Mouse (Mus musculus) ovary, adult 18-20 months (tissue): ENCODE data around the gene Gata5.
A peak's percentile ranks its signal among the peaks of the same experiment; 100 is the strongest.

Experiments used
- DNase-seq: peaks from one replicate; pipeline ENCODE4 v3.0.0; 2022; ENCODE audit warnings: low spot score, mixed read lengths

The Gata5 gene

DNA sequence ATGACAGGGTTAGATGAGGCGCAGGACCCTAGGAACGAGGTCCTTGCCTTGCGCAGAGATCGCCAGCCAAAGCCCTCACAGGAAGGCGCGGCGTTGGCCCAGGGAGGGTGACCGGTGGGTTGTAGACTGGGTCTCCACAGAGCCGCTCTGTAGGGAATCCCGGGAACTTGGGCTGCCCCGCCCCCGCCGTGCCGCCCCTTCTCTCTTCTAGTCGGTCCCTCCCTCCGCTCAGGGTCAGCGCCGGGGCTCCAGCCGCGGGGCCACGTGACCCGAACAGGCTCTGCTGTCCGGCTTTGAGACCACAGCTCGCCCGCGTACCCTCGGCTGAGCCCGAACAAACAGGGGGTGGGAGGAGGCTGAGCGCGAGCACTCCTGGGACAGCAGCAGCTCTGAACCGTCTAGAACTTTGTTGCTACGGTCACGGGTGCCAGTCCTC is at the start of gene Gata5:
TSS of gene Gata5 (minus strand) at position 149 of the 436 bp plus-strand sequence.
- DNase-seq: peak; percentile 26

DNA sequence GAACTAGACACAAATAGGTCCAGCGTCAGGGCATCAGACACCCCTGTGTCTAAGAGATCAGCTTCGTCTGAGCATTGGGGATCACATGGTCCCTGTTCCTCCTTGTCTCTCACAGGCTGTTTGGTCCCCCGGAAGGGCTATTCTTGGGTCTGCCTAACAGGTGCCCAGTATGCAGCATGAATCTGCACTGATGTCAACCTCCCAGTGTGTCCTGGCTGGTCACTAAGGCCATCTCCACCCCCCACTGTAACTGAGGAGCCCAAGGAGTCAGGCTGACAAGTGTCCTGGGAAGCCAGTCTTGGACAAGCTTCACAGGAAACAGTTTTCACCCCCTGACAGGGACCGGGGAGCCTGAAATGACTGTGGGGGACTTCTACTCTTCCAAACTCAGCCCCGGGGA is 42.2 kb upstream of the Gata5 start:
- no peak for DNase-seq

DNA sequence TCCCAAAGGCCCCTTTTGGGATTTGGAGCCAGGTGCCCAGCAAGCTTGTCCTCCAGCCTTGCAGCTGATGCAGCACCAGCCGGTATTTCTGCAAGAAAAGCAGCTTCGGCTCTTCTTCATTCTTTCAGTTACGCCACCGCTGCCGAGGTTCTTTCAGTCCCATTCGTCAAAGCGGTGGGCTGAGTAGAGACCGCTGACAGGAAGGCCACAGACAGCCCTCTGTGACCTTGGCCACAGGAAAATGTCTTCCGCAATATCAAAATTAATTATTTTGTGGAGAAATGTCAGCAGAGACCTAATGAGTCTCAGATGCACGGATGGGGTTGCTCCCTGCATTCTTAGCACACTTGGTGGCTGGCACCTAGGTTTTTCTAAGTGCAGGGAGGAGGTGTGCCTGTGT is 38.8 kb upstream of the Gata5 start:
- no peak for DNase-seq

- no peak for DNase-seq
Measured at GRCm38 (mm10) chr2:180368359-180368758, 33.9 kb upstream of the Gata5 start.

DNA sequence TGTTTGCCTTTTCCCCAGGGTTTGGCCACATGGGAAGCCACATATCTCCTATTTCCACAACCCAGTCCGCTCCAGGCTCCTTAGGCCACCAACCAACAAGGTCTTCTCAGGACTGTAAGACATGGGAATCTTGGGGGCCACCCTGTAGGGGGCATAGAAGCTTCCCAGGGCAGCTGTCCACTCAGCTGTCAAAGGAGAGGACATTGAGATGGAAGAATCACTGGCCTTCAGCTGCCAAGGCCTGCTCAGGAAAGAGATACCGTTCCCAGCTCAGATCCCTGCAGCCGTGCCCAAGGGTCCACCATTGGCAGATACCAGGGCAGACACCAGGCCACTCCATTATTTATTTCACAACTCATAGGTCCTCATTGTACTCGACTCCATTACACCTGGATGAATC is 32.9 kb upstream of the Gata5 start:
- DNase-seq: no peak

DNA sequence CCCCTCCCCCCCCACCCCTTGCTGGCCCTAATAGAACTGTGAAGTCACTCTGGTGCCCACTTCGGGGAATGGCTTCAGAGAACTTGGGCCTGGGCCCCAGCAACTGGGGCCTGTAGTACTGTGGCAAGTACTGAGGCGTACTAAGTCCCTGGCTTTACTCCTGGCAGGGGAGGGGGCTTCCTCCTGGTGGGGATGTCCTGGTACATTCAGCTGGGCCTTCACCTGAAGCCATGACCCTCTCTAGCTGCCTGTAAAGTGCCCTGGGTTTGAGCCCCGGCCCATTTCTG is 28.9 kb upstream of the Gata5 start:
- no peak for DNase-seq

- no peak for DNase-seq
Measured at GRCm38 (mm10) chr2:180362585-180363433, 28.3 kb upstream of the Gata5 start.

GRCm38 (mm10) chr2:180359062-180359461 is 24.6 kb upstream of the Gata5 start:
- DNase-seq: no peak

GRCm38 (mm10) chr2:180353338-180353737 is 18.8 kb upstream of the Gata5 start:
- no peak for DNase-seq

DNA sequence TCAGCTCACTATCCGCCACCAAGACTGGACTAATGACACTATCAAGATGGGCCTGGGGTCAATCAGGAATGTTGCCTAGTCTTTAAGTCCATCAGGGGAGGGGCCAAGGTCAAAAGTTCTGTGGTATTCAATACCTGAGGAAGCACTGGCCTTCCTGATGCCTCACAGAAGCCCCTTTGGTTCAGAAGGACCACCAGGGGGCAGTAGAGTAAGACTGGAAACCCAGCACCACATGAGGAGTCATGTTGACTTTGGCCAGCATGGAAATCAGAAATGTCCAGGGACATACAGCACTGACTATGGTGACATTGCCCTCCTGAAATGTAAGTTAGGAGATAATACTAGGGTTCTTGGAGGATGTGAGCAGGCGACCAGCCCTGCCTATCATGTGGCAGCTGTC is 16.2 kb upstream of the Gata5 start:
- DNase-seq: no peak

- peak; percentile 41 for DNase-seq
Measured at GRCm38 (mm10) chr2:180346820-180347497, 12.5 kb upstream of the Gata5 start.

DNA sequence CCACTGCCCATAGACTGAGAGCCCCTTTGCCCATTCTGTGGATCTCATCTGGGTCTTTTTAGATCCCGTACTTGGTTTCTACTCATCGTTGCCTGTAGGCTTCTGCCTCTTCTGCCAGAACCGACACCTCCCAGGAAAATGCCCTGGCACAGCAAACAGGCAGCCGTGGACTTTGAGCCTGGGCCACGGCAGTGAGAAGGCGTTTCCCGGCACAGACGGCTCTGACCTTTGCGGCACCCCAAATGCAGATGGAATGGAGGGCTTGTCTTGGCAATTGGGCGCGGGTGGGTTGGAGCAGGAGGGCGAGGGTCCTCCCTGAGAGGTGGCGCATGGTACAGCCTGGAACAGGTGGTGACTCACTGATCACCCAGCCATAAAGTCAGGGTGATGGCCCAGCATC is 8.6 kb upstream of the Gata5 start:
- DNase-seq: no peak

GRCm38 (mm10) chr2:180342189-180342588 is 7.7 kb upstream of the Gata5 start:
- DNase-seq: no peak

GRCm38 (mm10) chr2:180341229-180341628 is 6.7 kb upstream of the Gata5 start:
- no peak for DNase-seq

DNA sequence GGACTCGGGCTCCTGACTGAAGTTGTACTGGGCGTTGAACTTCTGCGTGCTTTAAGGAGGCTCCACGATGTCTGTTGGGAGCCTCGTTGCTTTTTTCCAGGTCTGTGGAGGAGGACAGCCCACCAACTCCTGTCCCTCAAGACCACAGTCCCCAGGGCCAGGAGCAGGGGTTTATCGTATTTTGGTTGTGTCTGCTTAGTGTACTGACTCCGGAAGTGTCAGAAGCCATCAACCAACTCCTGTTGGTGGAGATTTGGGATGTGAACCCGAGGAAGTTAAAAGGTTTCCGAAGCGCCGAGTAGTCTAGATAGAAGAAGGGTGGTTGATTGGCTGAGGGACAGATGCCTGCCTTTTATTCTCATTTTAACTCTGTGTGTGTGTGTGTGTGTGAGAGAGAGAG is 5.4 kb upstream of the Gata5 start:
- DNase-seq: no peak

GRCm38 (mm10) chr2:180333778-180334550 is 535 bp downstream of the Gata5 start:
- DNase-seq: no peak

GRCm38 (mm10) chr2:180329466-180329865 is 5.0 kb downstream of the Gata5 start:
- DNase-seq: no peak

GRCm38 (mm10) chr2:180322674-180323355 is 11.7 kb downstream of the Gata5 start:
- DNase-seq: no peak

DNA sequence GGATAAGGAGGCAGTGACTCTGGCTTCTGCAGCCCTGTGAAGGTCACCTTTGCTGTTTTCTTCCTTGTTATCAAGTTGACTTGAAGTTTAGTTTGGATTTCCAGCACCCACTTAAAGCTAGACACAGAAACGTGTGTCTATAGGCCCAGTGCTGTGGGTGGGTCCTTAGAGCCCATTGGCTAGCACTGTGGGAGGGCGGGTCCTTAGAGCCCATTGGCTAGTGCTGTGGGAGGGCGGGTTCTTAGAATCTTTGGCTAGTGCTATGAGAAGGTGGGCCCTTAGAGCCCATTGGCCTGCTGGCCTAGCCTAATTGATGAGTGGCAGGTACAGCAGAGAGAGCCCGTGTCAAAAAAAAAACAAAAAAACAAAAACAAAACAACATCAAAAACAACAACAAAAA is 14.3 kb downstream of the Gata5 start:
- no peak for DNase-seq

DNA sequence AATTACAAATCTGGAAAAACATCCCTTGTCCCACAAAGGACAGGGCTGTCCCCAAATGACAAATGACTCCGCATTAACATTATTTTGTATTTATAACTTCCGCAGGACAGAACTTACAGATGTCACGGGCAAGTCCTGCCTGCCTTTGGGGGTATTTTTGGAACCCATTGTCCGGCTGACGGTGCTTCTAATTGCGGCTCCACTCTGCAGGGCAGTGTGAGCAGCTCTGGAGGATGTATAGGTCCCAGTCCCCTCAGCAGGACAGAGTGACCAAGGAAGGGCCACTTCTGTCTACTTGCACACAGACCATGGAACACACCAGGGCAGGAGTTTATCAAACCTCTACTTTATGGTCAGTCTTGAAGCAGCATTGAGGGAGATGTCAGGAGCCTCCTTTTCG is 16.9 kb downstream of the Gata5 start:
- DNase-seq: no peak

- no peak for DNase-seq
Measured at GRCm38 (mm10) chr2:180314292-180314691, 20.2 kb downstream of the Gata5 start.

- no peak for DNase-seq
Measured at GRCm38 (mm10) chr2:180311147-180311546, 23.4 kb downstream of the Gata5 start.
